Mouse (Mus musculus): Measurements from ENCODE around the gene Lhpp. TPM values are rescaled to one million over a fixed set of nuclear protein-coding genes. Genes with fewer than 3 reads are reported as not detected.

The Lhpp gene
- polyA plus RNA-seq (2016; fragmentation: Nextera tagmentation; extraction: Ambion mirVana) = 23.5 and 23.6 TPM in 2 replicates

- no peaks in the 10 kb centered on the region for H3K36me3 ChIP-seq
- 8% methylated on average over 44 of the region's 44 CpGs for WGBS
- peak; percentile 84 for ATAC-seq (ENCODE audit: insufficient number of reproducible peaks, low FRiP score)
- H3K9me3 ChIP-seq (replicated peaks) = no peaks in the 10 kb centered on the region
- peak within 1 kb of the TSS; percentile 75 for H3K4me2 ChIP-seq
- H3K4me1 ChIP-seq (replicated peaks) = peaks cover 11% of the 10 kb centered on the region
- peaks cover 10% of the 10 kb centered on the region; the same call in 1 of the 2 replicates for H3K27me3 ChIP-seq (replicated peaks)
- no peak within 1 kb of the TSS for H3K27ac ChIP-seq (ENCODE audit: poor library complexity, severe bottlenecking)
- peak within 1 kb of the TSS; percentile 61 for H3K4me3 ChIP-seq
- peak within 1 kb of the TSS; percentile 64 for H3K9ac ChIP-seq
Observed at GRCm38 (mm10) chr7:132610468-132611318, at the start of gene Lhpp. Gene Lhpp (plus strand): TSS chr7:132610638.

GRCm38 (mm10) chr7:132565831-132566230 is 44.6 kb upstream of the Lhpp start:
- H3K27me3 ChIP-seq (replicated peaks) = no peaks in the 10 kb centered on the region
- H3K4me2 ChIP-seq = no peak overlapping the region
- no peak overlapping the region for H3K9ac ChIP-seq
- peaks cover 17% of the 10 kb centered on the region for H3K4me1 ChIP-seq (replicated peaks)
- H3K36me3 ChIP-seq = peaks cover 75% of the 10 kb centered on the region
- no peak overlapping the region for H3K27ac ChIP-seq (ENCODE audit: poor library complexity, severe bottlenecking)
- H3K4me3 ChIP-seq = no peak overlapping the region
- WGBS = 30% methylated on average over 1 of the region's 1 CpGs
- ATAC-seq (ENCODE audit: insufficient number of reproducible peaks, low FRiP score) = no peak
- no peaks in the 10 kb centered on the region for H3K9me3 ChIP-seq (replicated peaks)

- Histone ChIP-seq H3K4me1 (replicated peaks) (peaks cover 30% of the 10 kb centered on the region), H3K27ac (ENCODE audit: poor library complexity, severe bottlenecking) (no peak overlapping the region), H3K36me3 (peaks cover 45% of the 10 kb centered on the region), H3K9ac (no peak overlapping the region), H3K9me3 (replicated peaks) (no peaks in the 10 kb centered on the region), H3K27me3 (replicated peaks) (no peaks in the 10 kb centered on the region), H3K4me3 (no peak overlapping the region), H3K4me2 (no peak overlapping the region)
- WGBS = 92% methylated on average over 6 of the region's 6 CpGs
- no peak for ATAC-seq (ENCODE audit: insufficient number of reproducible peaks, low FRiP score)
Observed at GRCm38 (mm10) chr7:132568817-132569216, 41.6 kb upstream of the Lhpp start.

GRCm38 (mm10) chr7:132570071-132570470 is 40.4 kb upstream of the Lhpp start:
- no peak overlapping the region for H3K9ac ChIP-seq
- H3K27ac ChIP-seq (ENCODE audit: poor library complexity, severe bottlenecking) = peak overlapping the region; percentile 41
- no peaks in the 10 kb centered on the region for H3K9me3 ChIP-seq (replicated peaks)
- no peak overlapping the region for H3K4me3 ChIP-seq
- ATAC-seq (ENCODE audit: insufficient number of reproducible peaks, low FRiP score) = peak; percentile 57; the same call in 1 of the 2 replicates
- WGBS = 30% methylated on average over 5 of the region's 5 CpGs
- H3K4me1 ChIP-seq (replicated peaks) = peaks cover 35% of the 10 kb centered on the region
- H3K36me3 ChIP-seq = peaks cover 33% of the 10 kb centered on the region
- no peak overlapping the region; the same call in 1 of the 2 replicates for H3K4me2 ChIP-seq
- H3K27me3 ChIP-seq (replicated peaks) = no peaks in the 10 kb centered on the region

- no peaks in the 10 kb centered on the region for H3K27me3 ChIP-seq (replicated peaks)
- no peak overlapping the region for H3K27ac ChIP-seq (ENCODE audit: poor library complexity, severe bottlenecking)
- peaks cover 38% of the 10 kb centered on the region for H3K4me1 ChIP-seq (replicated peaks)
- no peak overlapping the region for H3K4me2 ChIP-seq
- no peak overlapping the region for H3K4me3 ChIP-seq
- H3K36me3 ChIP-seq = peaks cover 27% of the 10 kb centered on the region
- no peak overlapping the region for H3K9ac ChIP-seq
- ATAC-seq (ENCODE audit: insufficient number of reproducible peaks, low FRiP score) = no peak
- no peaks in the 10 kb centered on the region for H3K9me3 ChIP-seq (replicated peaks)
- WGBS = 76% methylated on average over 8 of the region's 8 CpGs
Observed at GRCm38 (mm10) chr7:132571481-132571880, 39.0 kb upstream of the Lhpp start.

GRCm38 (mm10) chr7:132572738-132573137 is 37.7 kb upstream of the Lhpp start:
- Histone ChIP-seq H3K9ac (no peak overlapping the region), H3K4me3 (no peak overlapping the region), H3K9me3 (replicated peaks) (no peaks in the 10 kb centered on the region), H3K4me1 (replicated peaks) (peaks cover 44% of the 10 kb centered on the region), H3K36me3 (peaks cover 20% of the 10 kb centered on the region), H3K4me2 (no peak overlapping the region), H3K27ac (ENCODE audit: poor library complexity, severe bottlenecking) (0 out of 2 replicates have a peak overlapping the region, but pooled peaks have one; percentile 18), H3K27me3 (replicated peaks) (no peaks in the 10 kb centered on the region)
- ATAC-seq (ENCODE audit: insufficient number of reproducible peaks, low FRiP score) = no peak
- WGBS = 63% methylated on average over 3 of the region's 3 CpGs

GRCm38 (mm10) chr7:132573205-132573604 is 37.2 kb upstream of the Lhpp start:
- Histone ChIP-seq H3K4me1 (replicated peaks) (peaks cover 44% of the 10 kb centered on the region), H3K27me3 (replicated peaks) (no peaks in the 10 kb centered on the region), H3K36me3 (peaks cover 16% of the 10 kb centered on the region), H3K9ac (no peak overlapping the region), H3K4me2 (peak overlapping the region; percentile 8; the same call in 1 of the 2 replicates), H3K27ac (ENCODE audit: poor library complexity, severe bottlenecking) (0 out of 2 replicates have a peak overlapping the region, but pooled peaks have one; percentile 18), H3K9me3 (replicated peaks) (no peaks in the 10 kb centered on the region), H3K4me3 (no peak overlapping the region)
- 67% methylated on average over 6 of the region's 6 CpGs for WGBS
- ATAC-seq (ENCODE audit: insufficient number of reproducible peaks, low FRiP score) = no peak

GRCm38 (mm10) chr7:132574646-132575045 is 35.8 kb upstream of the Lhpp start:
- Histone ChIP-seq H3K27me3 (replicated peaks) (no peaks in the 10 kb centered on the region), H3K4me2 (no peak overlapping the region), H3K9me3 (replicated peaks) (no peaks in the 10 kb centered on the region), H3K4me1 (replicated peaks) (peaks cover 39% of the 10 kb centered on the region), H3K4me3 (no peak overlapping the region), H3K27ac (ENCODE audit: poor library complexity, severe bottlenecking) (no peak overlapping the region), H3K9ac (no peak overlapping the region), H3K36me3 (peaks cover 3% of the 10 kb centered on the region; the same call in 1 of the 2 replicates)
- 88% methylated on average over 5 of the region's 5 CpGs for whole genome bisulfite sequencing
- ATAC-seq (ENCODE audit: insufficient number of reproducible peaks, low FRiP score) = no peak

GRCm38 (mm10) chr7:132575623-132576022 is 34.8 kb upstream of the Lhpp start:
- Histone ChIP-seq H3K4me3 (peak overlapping the region; percentile 78), H3K36me3 (no peaks in the 10 kb centered on the region), H3K4me2 (peak overlapping the region; percentile 74), H3K27ac (ENCODE audit: poor library complexity, severe bottlenecking) (peak overlapping the region; percentile 95), H3K9me3 (replicated peaks) (no peaks in the 10 kb centered on the region), H3K4me1 (replicated peaks) (peaks cover 30% of the 10 kb centered on the region), H3K27me3 (replicated peaks) (no peaks in the 10 kb centered on the region), H3K9ac (peak overlapping the region; percentile 85)
- peak; percentile 86 for ATAC-seq (ENCODE audit: insufficient number of reproducible peaks, low FRiP score)
- under 1% methylated on average over 13 of the region's 13 CpGs for WGBS

- Histone ChIP-seq H3K4me1 (replicated peaks) (peaks cover 29% of the 10 kb centered on the region), H3K27ac (ENCODE audit: poor library complexity, severe bottlenecking) (peak within 1 kb of the TSS; percentile 95), H3K4me3 (peak within 1 kb of the TSS; percentile 78), H3K27me3 (replicated peaks) (no peaks in the 10 kb centered on the region), H3K36me3 (no peaks in the 10 kb centered on the region), H3K9ac (peak within 1 kb of the TSS; percentile 85), H3K9me3 (replicated peaks) (no peaks in the 10 kb centered on the region), H3K4me2 (peak within 1 kb of the TSS; percentile 74)
- under 1% methylated on average over 49 of the region's 49 CpGs for WGBS
- ATAC-seq (ENCODE audit: insufficient number of reproducible peaks, low FRiP score) = peak; percentile 98
Observed at GRCm38 (mm10) chr7:132576116-132576650, 34.3 kb upstream of the Lhpp start, which contains the start of gene Oat. Gene Oat (minus strand): TSS chr7:132576398.

GRCm38 (mm10) chr7:132576891-132577290 is 33.5 kb upstream of the Lhpp start:
- no peak for ATAC-seq (ENCODE audit: insufficient number of reproducible peaks, low FRiP score)
- Histone ChIP-seq H3K4me3 (peak overlapping the region; percentile 78; the same call in 1 of the 2 replicates), H3K27me3 (replicated peaks) (no peaks in the 10 kb centered on the region), H3K4me2 (peak overlapping the region; percentile 74), H3K9ac (peak overlapping the region; percentile 51), H3K36me3 (no peaks in the 10 kb centered on the region), H3K27ac (ENCODE audit: poor library complexity, severe bottlenecking) (no peak overlapping the region), H3K9me3 (replicated peaks) (no peaks in the 10 kb centered on the region), H3K4me1 (replicated peaks) (peaks cover 25% of the 10 kb centered on the region)
- 49% methylated on average over 4 of the region's 4 CpGs for WGBS

All from heart, embryonic 12.5 days (tissue).